Mouse (Mus musculus): ENCODE measurements around the gene Mrc1.

DNA sequence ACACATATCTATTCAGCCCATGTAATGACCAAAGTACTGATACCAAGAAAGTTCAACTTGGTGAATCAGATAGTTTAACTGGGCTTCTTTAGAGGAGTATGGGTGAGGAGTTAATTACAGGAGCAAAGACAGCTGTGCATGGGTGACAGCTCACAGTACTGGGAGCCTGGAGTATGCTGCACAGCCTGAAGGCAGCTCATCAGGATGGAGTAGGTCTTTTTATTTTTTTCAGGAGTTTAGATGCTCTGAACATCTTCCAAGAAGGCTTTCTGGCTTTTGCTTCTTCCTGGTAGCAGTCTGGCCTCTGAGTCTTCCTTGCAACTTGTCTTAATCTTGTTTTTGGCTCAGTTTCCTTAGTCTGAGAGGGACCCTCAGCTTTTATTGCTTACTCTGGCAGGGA, 17.6 kb upstream of the Mrc1 start:
- TF ChIP-seq CTCF (IDR thresholded peaks at IDR 0.05; ENCODE audit: extremely low read depth, insufficient read depth, low read length) = no peak
- no peak for TF ChIP-seq POLR2A (IDR thresholded peaks at IDR 0.05; ENCODE audit: extremely low read depth, insufficient read depth, low read length)

Measured in cortical plate, adult 2 months (tissue).